Mouse (Mus musculus) forebrain, postnatal 0 days (tissue): ENCODE measurements at regions not wholly inside any gene's neighbourhood (a gene's known extent, or its start where the extent isn't known, plus 50 kb on each side); places are given as distances from the start of the nearest gene placed in this dataset.

ENCODE experiments used
- ATAC-seq: fragments of 200-750 bp; cut with Nextera tagmentation; 2 replicates; pipeline ENCODE4 v1.8.0; 2017; ENCODE audit warnings: mild to moderate bottlenecking, moderate library complexity
- DNase-seq: peaks from one replicate; pipeline ENCODE4 v3.0.0-alpha.2; 2015
- H3K27ac ChIP-seq: fragments of 300-500 bp; sonication (generic); 2 replicates; pipeline ENCODE4 v1.5.1; 2014; ENCODE audit warnings: low read depth, mild to moderate bottlenecking, antibody characterized with exemption, low read length, moderate library complexity, mixed read lengths
- H3K27me3 ChIP-seq: fragments of 300-500 bp; sonication (generic); 2 replicates; pipeline ENCODE4 v1.6.1; 2014; ENCODE audit warnings: mild to moderate bottlenecking, low read length, mixed read lengths; ENCODE audit not compliant: insufficient read depth
- H3K36me3 ChIP-seq: fragments of 300-500 bp; sonication (generic); 2 replicates; pipeline ENCODE4 v1.6.1; 2014; ENCODE audit warnings: mild to moderate bottlenecking, moderate library complexity; ENCODE audit not compliant: insufficient read depth
- H3K4me1 ChIP-seq: fragments of 300-500 bp; sonication (generic); 2 replicates; pipeline ENCODE4 v1.6.1; 2014; ENCODE audit warnings: antibody characterized with exemption; ENCODE audit not compliant: insufficient read depth
- H3K4me2 ChIP-seq: fragments of 300-500 bp; sonication (generic); 2 replicates; pipeline ENCODE4 v1.6.1; 2014; ENCODE audit warnings: low read depth, mild to moderate bottlenecking, moderate library complexity
- H3K4me3 ChIP-seq: fragments of 300-500 bp; sonication (generic); 2 replicates; pipeline ENCODE4 v1.5.1; 2014; ENCODE audit warnings: low read depth, low read length, mixed read lengths
- H3K9ac ChIP-seq: fragments of 300-500 bp; sonication (generic); 2 replicates; pipeline ENCODE4 v1.6.1; 2014; ENCODE audit warnings: mild to moderate bottlenecking
- H3K9me3 ChIP-seq: fragments of 300-500 bp; sonication (generic); 2 replicates; pipeline ENCODE4 v1.6.1; 2016; ENCODE audit warnings: low read length
- CTCF ChIP-seq: sonication (generic); IDR thresholded peaks from 2 replicates; pipeline ENCODE4 v1.5.1; 2016; ENCODE audit warnings: antibody characterized with exemption, control low read depth, low read depth
- WGBS: fragments of 180-500 bp; shearing (Covaris S2); extraction: QIAGEN DNeasy Blood & Tissue Kit; methylation state at CpG from one replicate; pipeline ENCODE4 v1.1.7; 2014; 5-methylcytosine and 5-hydroxymethylcytosine counted together

- Histone ChIP-seq H3K36me3 (no peaks in the 10 kb centered on the region), H3K27ac (peak overlapping the region; percentile 17; the same call in 1 of the 2 replicates), H3K27me3 (no peaks in the 10 kb centered on the region), H3K9me3 (no peaks in the 10 kb centered on the region), H3K4me3 (peak overlapping the region; percentile 11), H3K9ac (peak overlapping the region; percentile 39; the same call in 1 of the 2 replicates), H3K4me2 (peak overlapping the region; percentile 31), H3K4me1 (no peaks in the 10 kb centered on the region)
- ATAC-seq: peak; percentile 93
- peak; percentile 93 for TF ChIP-seq CTCF
- DNase-seq: peak; percentile 92
- 4% methylated on average over 15 of the region's 15 CpGs for WGBS
Measured at GRCm38 (mm10) chr11:39588641-39589385, 1106.2 kb downstream of the Mat2b start.

DNA sequence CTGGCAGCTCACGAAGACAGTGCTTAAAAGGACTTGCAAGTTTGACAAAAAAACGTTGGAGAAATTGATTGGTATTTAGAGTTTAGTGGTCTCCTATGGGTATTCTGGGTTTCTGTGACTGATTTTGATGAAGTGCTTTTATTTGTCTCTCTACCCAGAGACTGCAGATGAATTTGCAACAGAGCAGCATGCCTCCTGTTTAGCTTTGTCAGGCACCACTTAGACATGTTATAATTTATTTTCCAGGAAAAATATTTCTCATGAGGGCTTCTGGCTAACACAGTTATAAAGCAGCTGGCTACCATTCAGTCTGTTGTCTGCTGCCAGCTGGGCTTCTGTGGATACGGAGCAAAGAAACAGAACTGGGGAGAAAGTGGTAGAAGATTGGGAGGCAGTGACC, 1136.7 kb downstream of the Mat2b start:
- DNase-seq (peak; percentile 35), ATAC-seq (no peak)
- no peak overlapping the region for H3K4me2 ChIP-seq
- WGBS: 43% methylated on average over 3 of the region's 3 CpGs
- no peaks in the 10 kb centered on the region for H3K27me3 ChIP-seq
- no peak overlapping the region for H3K9ac ChIP-seq
- H3K4me3 ChIP-seq: no peak overlapping the region
- H3K4me1 ChIP-seq: no peaks in the 10 kb centered on the region
- no peak overlapping the region for H3K27ac ChIP-seq
- no peaks in the 10 kb centered on the region for H3K36me3 ChIP-seq
- H3K9me3 ChIP-seq: no peaks in the 10 kb centered on the region
- no peak for TF ChIP-seq CTCF

DNA sequence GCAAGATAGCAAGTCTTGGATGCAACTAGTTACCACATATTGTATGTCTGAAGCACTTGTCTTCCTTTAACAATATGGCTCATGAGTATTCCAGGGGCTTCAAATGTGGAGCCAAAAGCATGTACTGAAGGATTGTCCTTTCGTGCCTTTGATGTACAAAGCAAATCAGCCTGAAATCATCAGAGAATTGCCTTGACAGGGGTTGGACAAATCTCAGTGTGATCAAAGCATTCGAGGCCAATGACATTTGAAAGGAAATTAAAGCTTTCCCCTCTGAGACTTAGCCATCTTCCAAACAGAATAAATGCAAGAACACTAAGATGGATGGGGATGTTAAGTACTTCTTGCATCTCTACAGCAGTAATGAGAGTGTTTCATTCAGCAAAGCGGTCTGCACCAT, 1144.9 kb downstream of the Mat2b start:
- no peak for TF ChIP-seq CTCF
- no peaks in the 10 kb centered on the region for H3K4me1 ChIP-seq
- 52% methylated on average over 3 of the region's 3 CpGs for WGBS
- H3K27ac ChIP-seq: no peak overlapping the region
- DNase-seq (no peak), ATAC-seq (no peak)
- H3K9ac ChIP-seq: no peak overlapping the region
- no peak overlapping the region for H3K4me2 ChIP-seq
- no peaks in the 10 kb centered on the region for H3K36me3 ChIP-seq
- H3K9me3 ChIP-seq: no peaks in the 10 kb centered on the region
- H3K4me3 ChIP-seq: no peak overlapping the region
- H3K27me3 ChIP-seq: no peaks in the 10 kb centered on the region

GRCm38 (mm10) chr11:39524866-39525649, 1169.9 kb downstream of the Mat2b start:
- no peak overlapping the region; the same call in 1 of the 2 replicates for H3K27ac ChIP-seq
- WGBS: 14% methylated on average over 7 of the region's 7 CpGs
- H3K4me3 ChIP-seq: no peak overlapping the region
- H3K27me3 ChIP-seq: no peaks in the 10 kb centered on the region
- TF ChIP-seq CTCF: peak; percentile 29; the same call in 1 of the 2 replicates
- DNase-seq (peak; percentile 20), ATAC-seq (peak; percentile 34; the same call in 1 of the 2 replicates)
- no peak overlapping the region for H3K9ac ChIP-seq
- H3K4me1 ChIP-seq: peaks cover 4% of the 10 kb centered on the region
- H3K9me3 ChIP-seq: no peaks in the 10 kb centered on the region
- H3K36me3 ChIP-seq: no peaks in the 10 kb centered on the region
- H3K4me2 ChIP-seq: no peak overlapping the region

GRCm38 (mm10) chr11:39495253-39495652, 1199.8 kb downstream of the Mat2b start:
- H3K4me2 ChIP-seq: no peak overlapping the region
- DNase-seq (no peak), ATAC-seq (no peak)
- WGBS: 65% methylated on average over 4 of the region's 4 CpGs
- H3K27me3 ChIP-seq: no peaks in the 10 kb centered on the region
- H3K4me1 ChIP-seq: no peaks in the 10 kb centered on the region
- H3K9ac ChIP-seq: no peak overlapping the region
- TF ChIP-seq CTCF: no peak
- no peaks in the 10 kb centered on the region for H3K9me3 ChIP-seq
- no peaks in the 10 kb centered on the region for H3K36me3 ChIP-seq
- no peak overlapping the region for H3K27ac ChIP-seq
- H3K4me3 ChIP-seq: no peak overlapping the region

DNA sequence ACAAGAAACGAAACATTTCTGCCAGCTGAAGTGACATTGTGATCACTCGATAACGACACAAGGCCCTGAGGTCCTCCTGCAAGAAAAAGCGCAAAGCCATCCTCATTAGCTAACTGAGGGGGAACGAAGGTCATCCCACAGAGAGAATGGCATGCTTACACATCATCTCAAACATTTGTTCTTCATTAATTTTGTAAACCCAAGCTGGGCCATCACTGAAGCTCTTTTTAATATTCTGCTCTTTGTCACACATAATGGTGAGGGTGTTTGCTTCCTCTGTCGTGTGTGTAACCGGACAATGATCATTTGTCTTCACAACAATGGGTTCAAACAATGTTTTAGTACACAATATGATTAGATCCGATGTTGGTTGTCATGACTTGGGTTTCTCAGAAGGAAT, 1217.9 kb downstream of the Mat2b start:
- Histone ChIP-seq H3K4me2 (no peak overlapping the region), H3K4me1 (no peaks in the 10 kb centered on the region), H3K36me3 (no peaks in the 10 kb centered on the region), H3K9ac (no peak overlapping the region), H3K27ac (no peak overlapping the region), H3K27me3 (no peaks in the 10 kb centered on the region), H3K4me3 (no peak overlapping the region), H3K9me3 (no peaks in the 10 kb centered on the region)
- 40% methylated on average over 8 of the region's 8 CpGs for WGBS
- TF ChIP-seq CTCF: no peak
- no peak for DNase-seq
- ATAC-seq: no peak
